Mouse (Mus musculus) embryonic facial prominence, embryonic 10.5 days (tissue): ENCODE measurements around the gene Tacr2. TPM values are rescaled to one million over a fixed set of nuclear protein-coding genes. Genes with fewer than 3 reads are reported as not detected.

Experiments
- DNase-seq: peaks from one replicate; pipeline ENCODE4 v3.0.0-alpha.2; 2017; ENCODE audit warnings: low spot score
- H3K27ac ChIP-seq: fragments of 300-500 bp; sonication (generic); replicated peaks from 2 replicates; pipeline ENCODE4 v1.5.1; 2016; ENCODE audit warnings: mild to moderate bottlenecking
- H3K27me3 ChIP-seq: fragments of 300-500 bp; sonication (generic); replicated peaks from 2 replicates; pipeline ENCODE4 v1.6.1; 2016; ENCODE audit warnings: low read depth, mild to moderate bottlenecking; ENCODE audit not compliant: poor library complexity, severe bottlenecking
- H3K36me3 ChIP-seq: fragments of 300-500 bp; sonication (generic); replicated peaks from 2 replicates; pipeline ENCODE4 v1.6.1; 2016; ENCODE audit warnings: mild to moderate bottlenecking, moderate library complexity
- H3K4me1 ChIP-seq: fragments of 300-500 bp; sonication (generic); 2 replicates; pipeline ENCODE4 v1.6.1; 2016
- H3K4me3 ChIP-seq: fragments of 300-500 bp; sonication (generic); 2 replicates; pipeline ENCODE4 v1.5.1; 2016; ENCODE audit warnings: mild to moderate bottlenecking, moderate library complexity
- H3K9me3 ChIP-seq: fragments of 300-500 bp; sonication (generic); 2 replicates; pipeline ENCODE4 v1.6.1; 2016; ENCODE audit warnings: mild to moderate bottlenecking
- WGBS: fragments of 180-500 bp; shearing (Covaris S2); methylation state at CpG from one replicate; pipeline ENCODE4 v1.1.7; 2016; 5-methylcytosine and 5-hydroxymethylcytosine counted together
- polyA plus RNA-seq: library from polyadenylated mRNA; unstranded; fragments of >200 nt; fragmentation: Nextera tagmentation; extraction: Ambion mirVana; gene quantifications from 2 replicates; pipeline ENCODE4 v1.2.1, GENCODE M21; 2016

Gene Tacr2
- polyA plus RNA-seq, 1 experiment from 2014 or later = not detected

DNA sequence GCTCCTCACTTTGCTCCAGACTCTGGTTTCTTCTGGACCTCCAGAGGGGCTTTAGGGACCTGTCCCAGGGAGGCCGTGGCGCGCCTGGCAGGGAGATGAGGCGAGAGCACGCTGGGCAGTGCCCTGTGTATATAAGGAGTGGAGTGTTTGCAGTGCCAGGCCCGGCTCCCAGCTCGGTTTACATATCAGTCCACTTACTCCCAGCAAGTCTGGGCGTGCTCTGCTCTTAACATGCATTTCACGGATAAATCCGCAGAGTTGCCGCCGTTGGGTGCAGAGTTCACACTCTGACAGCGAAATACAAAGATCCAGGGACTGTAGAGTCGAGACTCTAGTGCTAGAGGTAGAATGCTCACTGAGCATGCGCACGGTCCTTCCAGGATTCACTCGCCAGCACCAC is 29.5 kb upstream of the Tacr2 start:
- DNase-seq = no peak
- WGBS = 82% methylated on average over 17 of the region's 17 CpGs

DNA sequence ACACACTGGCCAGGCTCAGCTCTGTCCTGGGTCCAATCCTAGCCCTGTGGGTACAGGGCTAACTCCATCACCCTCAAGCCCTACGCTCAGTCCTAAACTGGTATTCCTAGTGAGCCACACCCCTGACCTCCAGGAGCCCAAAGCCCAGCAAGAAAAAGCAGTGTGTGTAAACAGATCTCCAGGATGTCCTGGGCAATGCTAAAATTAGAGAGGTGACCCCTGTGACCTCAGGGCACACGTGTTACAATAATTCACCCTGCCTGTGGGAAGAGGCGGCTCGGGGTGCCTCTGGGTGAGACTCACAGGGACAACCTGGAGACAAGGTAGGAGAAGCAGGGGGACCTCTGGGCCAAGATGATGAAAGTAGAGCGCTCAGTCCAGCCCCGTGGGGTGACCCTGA is 28.0 kb upstream of the Tacr2 start:
- Histone ChIP-seq H3K4me1 (peaks cover 37% of the 10 kb centered on the region), H3K9me3 (no peaks in the 10 kb centered on the region), H3K36me3 (no peaks in the 10 kb centered on the region), H3K27ac (no peak overlapping the region; the same call in 1 of the 2 replicates), H3K27me3 (peaks cover 10% of the 10 kb centered on the region), H3K4me3 (no peak overlapping the region)
- WGBS = 49% methylated on average over 6 of the region's 6 CpGs
- no peak for DNase-seq

More for the DNA sequence above, 29.5 kb upstream of the Tacr2 start:
- peaks cover 4% of the 10 kb centered on the region; the same call in 1 of the 2 replicates for H3K36me3 ChIP-seq
- no peaks in the 10 kb centered on the region; the same call in 1 of the 2 replicates for H3K27me3 ChIP-seq
- peaks cover 36% of the 10 kb centered on the region for H3K4me1 ChIP-seq
- no peaks in the 10 kb centered on the region for H3K9me3 ChIP-seq
- no peak overlapping the region for H3K27ac ChIP-seq
- no peak overlapping the region for H3K4me3 ChIP-seq

GRCm38 (mm10) chr10:62225839-62226238 is 26.4 kb upstream of the Tacr2 start:
- Histone ChIP-seq H3K27me3 (peaks cover 23% of the 10 kb centered on the region), H3K4me1 (peaks cover 42% of the 10 kb centered on the region), H3K27ac (no peak overlapping the region), H3K4me3 (no peak overlapping the region), H3K9me3 (no peaks in the 10 kb centered on the region), H3K36me3 (no peaks in the 10 kb centered on the region)
- DNase-seq = peak; percentile 51
- WGBS = 61% methylated on average over 7 of the region's 7 CpGs

DNA sequence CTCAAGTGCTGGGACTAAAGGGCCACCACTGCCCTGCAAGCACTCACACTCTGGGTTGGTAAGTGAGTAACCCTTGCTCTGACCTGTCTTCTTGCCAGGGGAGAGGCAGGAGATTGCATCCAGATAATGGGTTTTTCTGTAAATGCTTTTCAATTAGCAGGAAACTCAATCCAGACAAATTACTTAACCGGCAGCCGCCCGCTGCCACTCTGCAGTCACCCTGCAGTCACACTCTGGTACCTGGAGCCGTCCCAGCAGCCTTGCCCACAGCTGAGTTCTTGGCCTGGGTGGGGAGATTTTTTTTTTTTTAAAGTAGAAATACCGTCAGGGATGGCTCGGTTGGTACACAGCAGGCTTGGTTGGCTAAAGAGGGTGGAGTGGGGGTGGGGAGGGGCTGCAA is 24.1 kb upstream of the Tacr2 start:
- Histone ChIP-seq H3K4me1 (peaks cover 61% of the 10 kb centered on the region), H3K27ac (no peak overlapping the region), H3K36me3 (no peaks in the 10 kb centered on the region), H3K9me3 (no peaks in the 10 kb centered on the region), H3K27me3 (peaks cover 29% of the 10 kb centered on the region), H3K4me3 (no peak overlapping the region)
- WGBS = 51% methylated on average over 6 of the region's 6 CpGs
- no peak for DNase-seq

DNA sequence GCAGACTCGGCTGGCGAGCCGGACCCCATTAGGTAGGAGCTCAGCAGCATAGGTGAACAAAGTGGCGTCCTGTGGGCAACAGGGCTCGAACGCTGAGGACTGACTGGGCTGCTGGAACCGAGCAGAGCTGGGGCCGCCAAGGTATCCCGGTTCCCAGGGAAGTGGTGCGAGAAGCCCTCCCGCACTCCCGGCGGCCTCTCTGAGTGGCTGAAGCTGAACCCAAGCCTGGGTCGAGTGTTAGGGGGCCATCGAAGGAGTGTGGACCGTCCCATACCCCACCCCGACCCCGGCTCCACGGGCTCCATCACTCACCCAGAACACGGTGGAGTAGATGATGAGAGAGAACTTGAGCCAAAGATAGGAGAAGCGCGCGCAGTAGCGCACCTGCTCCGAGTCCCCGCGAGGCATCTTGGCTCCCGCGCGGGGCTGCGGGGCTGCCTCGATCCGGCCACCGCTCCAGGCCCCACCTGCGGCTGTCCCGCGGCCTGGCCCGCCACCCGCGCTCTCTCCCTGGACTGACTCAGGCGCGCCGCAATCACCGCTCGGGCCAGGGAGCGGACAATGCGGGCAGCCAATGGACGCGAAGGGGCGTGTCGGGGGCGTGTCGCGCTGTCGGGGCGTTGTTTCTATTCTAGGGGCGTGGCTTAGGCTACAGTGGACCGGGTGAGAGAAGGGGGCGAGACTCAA is 21.4 kb upstream of the Tacr2 start, which contains the start of gene Tspan15:
Gene Tspan15, minus strand, starts transcription at position 544 of the 687 bp plus-strand sequence.
- Histone ChIP-seq H3K36me3 (no peaks in the 10 kb centered on the region), H3K9me3 (no peaks in the 10 kb centered on the region), H3K4me1 (peaks cover 46% of the 10 kb centered on the region), H3K27ac (peak within 1 kb of the TSS; percentile 80), H3K4me3 (peak within 1 kb of the TSS; percentile 71), H3K27me3 (peaks cover 36% of the 10 kb centered on the region)
- under 1% methylated on average over 59 of the region's 59 CpGs for WGBS
- DNase-seq = peak; percentile 98

GRCm38 (mm10) chr10:62231395-62231732 is 20.9 kb upstream of the Tacr2 start:
- H3K36me3 ChIP-seq = no peaks in the 10 kb centered on the region
- no peak for DNase-seq
- H3K27me3 ChIP-seq = peaks cover 36% of the 10 kb centered on the region
- no peaks in the 10 kb centered on the region for H3K9me3 ChIP-seq
- H3K4me1 ChIP-seq = peaks cover 41% of the 10 kb centered on the region
- peak overlapping the region; percentile 71 for H3K4me3 ChIP-seq
- whole genome bisulfite sequencing = 6% methylated on average over 13 of the region's 13 CpGs
- peak overlapping the region; percentile 74 for H3K27ac ChIP-seq

- H3K36me3 ChIP-seq = no peaks in the 10 kb centered on the region
- H3K9me3 ChIP-seq = no peaks in the 10 kb centered on the region
- peaks cover 38% of the 10 kb centered on the region for H3K4me1 ChIP-seq
- H3K4me3 ChIP-seq = no peak overlapping the region
- WGBS = 56% methylated on average over 3 of the region's 3 CpGs
- peaks cover 36% of the 10 kb centered on the region for H3K27me3 ChIP-seq
- H3K27ac ChIP-seq = peak overlapping the region; percentile 74; the same call in 1 of the 2 replicates
- no peak for DNase-seq
Observed at GRCm38 (mm10) chr10:62231811-62232210, 20.4 kb upstream of the Tacr2 start.

DNA sequence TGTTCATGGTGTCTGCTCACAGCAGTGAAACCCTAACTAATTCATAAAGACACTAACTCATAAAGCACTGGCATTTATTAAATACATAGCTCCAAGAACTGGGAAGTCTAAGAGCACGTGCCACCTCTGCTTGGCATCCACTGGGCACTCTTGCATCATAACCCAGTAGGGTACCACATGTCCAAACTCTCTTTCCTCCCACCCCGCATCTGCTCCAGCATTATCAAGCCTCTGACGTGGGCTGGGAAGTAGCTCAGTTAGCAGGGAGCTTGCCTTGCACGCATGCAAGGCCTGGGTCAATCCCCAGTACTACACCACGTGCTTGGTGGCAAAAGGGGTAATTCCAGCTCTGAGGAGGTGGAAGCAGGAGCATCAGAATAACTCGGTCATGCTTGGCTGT is 16.1 kb upstream of the Tacr2 start:
- 86% methylated on average over 6 of the region's 6 CpGs for WGBS
- Histone ChIP-seq H3K4me3 (no peak overlapping the region), H3K4me1 (peaks cover 45% of the 10 kb centered on the region), H3K27me3 (peaks cover 13% of the 10 kb centered on the region; the same call in 1 of the 2 replicates), H3K9me3 (no peaks in the 10 kb centered on the region), H3K36me3 (no peaks in the 10 kb centered on the region), H3K27ac (no peak overlapping the region)
- DNase-seq = no peak

DNA sequence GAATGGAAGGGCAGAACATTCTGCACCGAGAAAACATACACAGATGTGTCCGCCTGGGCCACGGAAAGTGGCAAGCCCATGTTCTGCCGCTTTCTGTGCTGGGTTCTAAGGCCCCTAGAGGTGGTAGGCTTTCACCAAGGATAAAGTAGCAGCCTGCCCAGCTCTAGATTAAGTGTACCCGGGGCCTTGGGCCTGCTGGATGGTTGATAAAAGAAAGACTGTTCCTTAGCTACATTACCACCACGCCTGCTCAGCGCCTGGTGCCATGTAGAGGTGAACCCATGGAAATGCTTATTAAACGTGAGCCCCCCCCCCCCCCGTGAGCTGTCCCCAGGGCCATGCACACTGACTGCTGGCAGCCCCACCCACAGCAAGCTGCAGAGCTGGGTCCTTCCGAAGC is 15.0 kb upstream of the Tacr2 start:
- WGBS = 87% methylated on average over 10 of the region's 10 CpGs
- Histone ChIP-seq H3K27me3 (peaks cover 13% of the 10 kb centered on the region; the same call in 1 of the 2 replicates), H3K36me3 (no peaks in the 10 kb centered on the region), H3K4me3 (no peak overlapping the region), H3K9me3 (no peaks in the 10 kb centered on the region), H3K4me1 (peaks cover 35% of the 10 kb centered on the region), H3K27ac (no peak overlapping the region)
- no peak for DNase-seq

GRCm38 (mm10) chr10:62238688-62239087 is 13.6 kb upstream of the Tacr2 start:
- Histone ChIP-seq H3K36me3 (no peaks in the 10 kb centered on the region), H3K4me3 (no peak overlapping the region), H3K9me3 (no peaks in the 10 kb centered on the region), H3K4me1 (peaks cover 23% of the 10 kb centered on the region), H3K27ac (no peak overlapping the region), H3K27me3 (peaks cover 10% of the 10 kb centered on the region; the same call in 1 of the 2 replicates)
- no peak for DNase-seq
- 93% methylated on average over 3 of the region's 3 CpGs for WGBS

DNA sequence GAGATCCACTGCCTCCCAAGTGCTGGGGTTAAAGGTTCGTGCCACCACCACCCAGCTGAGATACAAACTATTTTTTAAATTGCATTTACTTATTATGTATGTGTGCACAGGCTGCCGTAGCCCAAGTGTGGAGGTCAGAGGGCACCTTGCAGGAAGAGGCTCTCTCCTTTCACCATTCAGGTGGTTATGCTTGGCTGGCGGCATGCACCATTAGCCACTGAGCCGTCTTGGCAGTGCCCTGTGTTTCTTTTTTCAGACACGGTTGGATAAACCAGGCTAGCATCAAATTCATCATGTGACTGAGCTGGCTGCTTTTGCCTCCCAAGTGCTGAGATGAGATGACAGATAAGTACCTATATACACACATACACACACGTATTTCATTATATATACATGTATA is 13.0 kb upstream of the Tacr2 start:
- H3K4me3 ChIP-seq = no peak overlapping the region
- 48% methylated on average over 6 of the region's 6 CpGs for WGBS
- H3K9me3 ChIP-seq = no peaks in the 10 kb centered on the region

GRCm38 (mm10) chr10:62242358-62242757 is 9.9 kb upstream of the Tacr2 start:
- Histone ChIP-seq H3K27me3 (0 out of 2 replicates have a peak, but pooled peaks cover 3% of the 10 kb centered on the region), H3K4me1 (peaks cover 22% of the 10 kb centered on the region), H3K4me3 (no peak overlapping the region), H3K27ac (no peak overlapping the region), H3K36me3 (no peaks in the 10 kb centered on the region), H3K9me3 (no peaks in the 10 kb centered on the region)
- no peak for DNase-seq
- 81% methylated on average over 10 of the region's 10 CpGs for WGBS

More for the DNA sequence above, 13.0 kb upstream of the Tacr2 start:
- H3K27ac ChIP-seq = no peak overlapping the region
- DNase-seq = peak; percentile 38
- no peaks in the 10 kb centered on the region for H3K36me3 ChIP-seq
- H3K27me3 ChIP-seq = peaks cover 10% of the 10 kb centered on the region; the same call in 1 of the 2 replicates
- peaks cover 23% of the 10 kb centered on the region for H3K4me1 ChIP-seq

- H3K27me3 ChIP-seq = 0 out of 2 replicates have a peak, but pooled peaks cover 3% of the 10 kb centered on the region
- peaks cover 20% of the 10 kb centered on the region for H3K4me1 ChIP-seq
- peak; percentile 38 for DNase-seq
- no peaks in the 10 kb centered on the region for H3K36me3 ChIP-seq
- H3K4me3 ChIP-seq = no peak overlapping the region
- no peaks in the 10 kb centered on the region for H3K9me3 ChIP-seq
- WGBS = 53% methylated on average over 13 of the region's 13 CpGs
- H3K27ac ChIP-seq = no peak overlapping the region
Observed at GRCm38 (mm10) chr10:62242896-62243295, 9.3 kb upstream of the Tacr2 start.
